Mouse (Mus musculus): ENCODE data around the gene Wrap53. TPM values are rescaled to one million over a fixed set of nuclear protein-coding genes. Genes with fewer than 3 reads are reported as not detected.
A peak's percentile ranks its signal among the peaks of the same experiment; 100 is the strongest.
"Not testable (repeated sequence)": the region's sequence is repeated elsewhere in the genome, so short reads cannot be mapped to it uniquely, and the experiment has no call there.

Gene Wrap53
- total and polyA plus RNA-seq, 2 experiments from 2014 or later, result 12.8 to 19.4 TPM

DNA sequence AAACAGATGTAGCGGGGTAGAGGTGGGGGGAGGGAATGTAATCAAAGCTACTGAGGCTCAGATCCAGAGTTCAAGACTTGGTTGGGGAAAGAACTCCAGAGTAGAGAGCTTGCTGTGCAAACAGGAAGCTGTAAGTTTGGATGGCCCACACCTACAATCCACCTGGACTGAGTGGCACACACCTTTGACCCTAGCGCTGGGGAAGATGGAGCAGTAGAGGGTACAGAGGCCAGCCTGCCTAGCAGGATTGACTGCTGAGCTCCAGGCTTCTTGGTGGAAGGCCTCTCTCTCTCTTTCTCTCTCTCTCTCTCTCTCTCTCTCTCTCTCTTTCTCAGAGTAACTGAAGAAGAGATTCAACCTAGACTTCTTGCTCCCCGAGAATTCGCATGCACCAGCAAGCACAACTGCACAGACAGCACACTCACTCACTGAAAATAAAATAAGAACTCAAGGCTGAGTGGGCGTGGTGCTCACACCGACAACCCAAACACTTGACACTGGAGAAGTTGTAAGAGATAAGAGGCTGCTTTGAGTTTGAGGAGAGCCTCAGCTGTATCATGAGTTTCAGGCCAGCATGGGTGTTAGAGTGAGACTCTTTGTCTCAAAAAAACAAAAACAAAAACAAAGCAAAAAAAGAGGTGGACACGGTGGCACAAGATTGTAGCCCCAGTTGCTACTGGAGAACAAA, 40.5 kb upstream of the Wrap53 start:
- TF ChIP-seq CTCF (IDR thresholded peaks at IDR 0.05; ENCODE audit: low read depth), result no peak
- Histone ChIP-seq H3K4me2 (ENCODE audit: low read depth, low read length) (no peak overlapping the region), H3K36me3 (ENCODE audit: insufficient read depth, low read length) (no peaks in the 10 kb centered on the region), H3K4me3 (ENCODE audit: low read length) (no peak overlapping the region), H3K9ac (replicated peaks; ENCODE audit: low read length) (no peak overlapping the region), H3K27ac (no peak overlapping the region), H3K27me3 (ENCODE audit: insufficient read depth, low read length) (no peaks in the 10 kb centered on the region), H3K9me3 (ENCODE audit: low read length) (no peaks in the 10 kb centered on the region), H3K4me1 (ENCODE audit: insufficient read depth, low read length) (peaks cover 5% of the 10 kb centered on the region; the same call in 1 of the 2 replicates)
- WGBS, result 88% methylated on average over 7 of the region's 7 CpGs
- DNase-seq (ENCODE audit: low spot score) (no peak), ATAC-seq (no peak)

DNA sequence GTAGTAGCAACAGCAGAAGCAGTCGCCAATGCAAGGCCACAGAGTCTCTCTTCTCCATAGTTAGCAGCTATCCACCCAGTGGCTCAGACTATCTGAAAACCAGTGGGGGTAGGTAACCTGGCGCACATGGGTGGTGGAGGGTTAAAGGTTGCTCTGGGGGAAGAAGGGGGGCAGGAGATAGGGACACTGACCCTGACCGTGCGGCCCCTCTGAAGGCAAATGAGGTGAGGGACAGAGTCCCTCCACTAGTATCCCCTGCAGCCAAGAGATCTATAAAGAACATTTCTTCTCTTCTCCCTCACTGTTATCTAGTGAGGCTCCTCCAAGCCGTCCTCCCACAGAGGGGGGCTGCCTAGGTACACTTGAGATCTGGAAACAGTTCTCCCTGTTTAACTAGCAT, 37.8 kb upstream of the Wrap53 start, which contains the start of gene Shbg:
Gene Shbg, minus strand, starts transcription at position 101 of the 400 bp plus-strand sequence.
- Histone ChIP-seq H3K36me3 (ENCODE audit: insufficient read depth, low read length) (no peaks in the 10 kb centered on the region), H3K4me2 (ENCODE audit: low read depth, low read length) (no peak within 1 kb of the TSS), H3K9ac (replicated peaks; ENCODE audit: low read length) (no peak within 1 kb of the TSS), H3K27ac (no peak within 1 kb of the TSS), H3K4me1 (ENCODE audit: insufficient read depth, low read length) (peaks cover 8% of the 10 kb centered on the region; the same call in 1 of the 2 replicates), H3K27me3 (ENCODE audit: insufficient read depth, low read length) (no peaks in the 10 kb centered on the region), H3K9me3 (ENCODE audit: low read length) (no peaks in the 10 kb centered on the region), H3K4me3 (ENCODE audit: low read length) (no peak within 1 kb of the TSS)
- DNase-seq (ENCODE audit: low spot score) (no peak), ATAC-seq (no peak)
- WGBS, result 72% methylated on average over 5 of the region's 5 CpGs
- no peak for TF ChIP-seq CTCF (IDR thresholded peaks at IDR 0.05; ENCODE audit: low read depth)

DNA sequence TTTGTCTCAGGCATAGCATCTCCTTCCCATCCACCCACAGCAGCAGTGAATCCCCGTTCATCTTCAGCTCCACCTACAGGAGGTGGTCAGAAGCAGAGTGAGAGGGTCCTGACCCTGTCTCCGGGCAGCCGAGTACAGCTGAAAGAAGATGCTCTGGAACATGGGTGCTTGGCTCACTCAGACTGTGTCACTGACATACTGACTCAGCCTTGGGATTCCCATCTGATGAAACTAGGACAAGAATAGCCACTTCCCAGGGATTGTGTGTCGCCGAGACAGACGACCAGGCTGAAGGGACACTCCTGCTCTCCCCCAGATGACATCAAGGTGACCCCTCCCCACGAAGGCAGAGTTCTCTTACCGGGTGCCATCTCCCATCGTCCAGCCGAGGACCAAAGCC, 36.7 kb upstream of the Wrap53 start:
- Histone ChIP-seq H3K36me3 (ENCODE audit: insufficient read depth, low read length) (no peaks in the 10 kb centered on the region), H3K4me2 (ENCODE audit: low read depth, low read length) (no peak overlapping the region), H3K9me3 (ENCODE audit: low read length) (no peaks in the 10 kb centered on the region), H3K27me3 (ENCODE audit: insufficient read depth, low read length) (no peaks in the 10 kb centered on the region), H3K27ac (no peak overlapping the region), H3K4me3 (ENCODE audit: low read length) (no peak overlapping the region), H3K4me1 (ENCODE audit: insufficient read depth, low read length) (0 out of 2 replicates have a peak, but pooled peaks cover 3% of the 10 kb centered on the region), H3K9ac (replicated peaks; ENCODE audit: low read length) (no peak overlapping the region)
- TF ChIP-seq CTCF (IDR thresholded peaks at IDR 0.05; ENCODE audit: low read depth), result no peak
- DNase-seq (ENCODE audit: low spot score) (no peak), ATAC-seq (no peak)
- WGBS, result 45% methylated on average over 10 of the region's 10 CpGs

DNA sequence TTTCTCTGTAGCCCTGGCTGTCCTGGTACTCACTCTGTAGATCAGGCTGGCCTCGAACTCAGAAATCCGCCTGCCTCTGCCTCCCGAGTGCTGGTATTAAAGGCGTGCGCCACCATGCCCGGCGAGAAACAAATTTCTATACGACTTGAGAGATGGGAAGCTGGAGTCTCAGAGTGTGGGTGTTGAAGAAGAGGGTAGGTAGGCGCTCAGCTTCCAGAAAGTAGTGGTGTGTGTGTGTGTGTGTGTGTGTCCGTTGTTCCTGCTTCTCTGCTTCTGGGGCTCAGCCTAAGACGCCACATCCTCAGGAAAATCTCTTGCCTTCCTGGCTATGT, 34.2 kb upstream of the Wrap53 start:
- 53% methylated on average over 11 of the region's 11 CpGs for WGBS
- not testable (repeated sequence) for DNase-seq (ENCODE audit: low spot score); H3K4me3 ChIP-seq (ENCODE audit: low read length); ATAC-seq; H3K4me1 ChIP-seq (ENCODE audit: insufficient read depth, low read length); H3K27me3 ChIP-seq (ENCODE audit: insufficient read depth, low read length); H3K9ac ChIP-seq (replicated peaks; ENCODE audit: low read length); H3K9me3 ChIP-seq (ENCODE audit: low read length); H3K36me3 ChIP-seq (ENCODE audit: insufficient read depth, low read length); H3K27ac ChIP-seq; H3K4me2 ChIP-seq (ENCODE audit: low read depth, low read length)

DNA sequence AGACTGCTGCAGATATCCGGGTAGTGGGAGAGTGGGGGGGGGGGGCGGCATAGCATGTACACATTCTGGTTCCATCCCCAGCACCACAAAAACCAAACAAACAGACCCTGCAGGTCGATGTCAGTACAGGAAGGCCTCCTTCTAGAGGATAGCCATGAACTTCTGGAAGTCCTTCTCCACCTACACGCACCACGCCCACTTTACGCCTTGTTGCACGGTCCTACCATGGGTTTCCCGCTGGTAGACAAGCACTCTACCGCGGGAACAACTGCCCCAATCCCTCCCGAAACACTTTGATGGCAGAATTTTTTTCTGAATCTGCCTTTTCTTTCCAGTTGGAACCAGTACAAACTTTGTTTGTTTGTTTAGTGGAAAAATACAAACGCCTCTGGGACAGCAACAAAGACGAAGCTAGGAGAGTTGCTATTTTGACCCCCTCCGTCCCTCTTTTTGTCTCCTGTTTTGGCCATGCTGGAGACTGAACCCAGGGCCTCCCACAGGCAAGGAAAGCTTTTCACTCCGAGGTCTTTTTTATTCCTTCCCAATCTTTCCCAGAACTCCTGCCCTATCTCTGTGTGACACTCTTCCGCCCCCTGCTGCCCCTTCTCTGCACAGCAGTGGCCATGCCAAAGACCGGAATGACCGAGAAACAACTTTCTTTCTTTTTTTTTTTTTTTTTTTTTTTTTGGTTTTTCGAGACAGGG, 33.6 kb upstream of the Wrap53 start:
- no peak overlapping the region for H3K9ac ChIP-seq (replicated peaks; ENCODE audit: low read length)
- H3K4me2 ChIP-seq (ENCODE audit: low read depth, low read length), result peak overlapping the region; percentile 6; the same call in 1 of the 2 replicates
- H3K27ac ChIP-seq, result peak overlapping the region; percentile 41; the same call in 1 of the 2 replicates
- no peaks in the 10 kb centered on the region for H3K27me3 ChIP-seq (ENCODE audit: insufficient read depth, low read length)
- 0 out of 2 replicates have a peak, but pooled peaks cover 3% of the 10 kb centered on the region for H3K4me1 ChIP-seq (ENCODE audit: insufficient read depth, low read length)
- ATAC-seq (peak; percentile 60; the same call in 1 of the 2 replicates), DNase-seq (ENCODE audit: low spot score) (peak; percentile 84)
- no peaks in the 10 kb centered on the region for H3K9me3 ChIP-seq (ENCODE audit: low read length)
- peak; percentile 82 for TF ChIP-seq CTCF (IDR thresholded peaks at IDR 0.05; ENCODE audit: low read depth)
- H3K4me3 ChIP-seq (ENCODE audit: low read length), result no peak overlapping the region
- WGBS, result 7% methylated on average over 19 of the region's 19 CpGs
- H3K36me3 ChIP-seq (ENCODE audit: insufficient read depth, low read length), result no peaks in the 10 kb centered on the region

DNA sequence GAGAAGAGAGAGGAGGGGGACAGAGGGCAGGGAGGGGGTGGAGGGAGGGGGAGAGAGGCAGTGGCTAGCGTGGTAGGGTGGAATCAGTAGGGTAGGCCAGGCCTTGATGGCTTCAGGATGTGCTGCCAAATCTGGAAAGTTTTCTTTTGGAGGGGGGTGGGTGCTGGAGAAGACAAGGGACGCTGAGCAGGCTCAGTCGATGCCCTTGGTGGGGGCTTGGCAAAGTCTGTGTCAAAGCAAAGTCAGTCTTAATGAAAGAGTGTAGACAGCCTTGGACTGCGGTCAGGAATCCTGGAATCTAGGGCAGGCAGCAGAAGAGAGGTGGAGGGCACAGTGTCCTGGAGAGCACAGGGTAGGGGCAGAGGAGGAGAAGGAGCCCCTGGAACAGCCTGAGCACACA, 30.8 kb upstream of the Wrap53 start:
- WGBS, result 48% methylated on average over 4 of the region's 4 CpGs
- Histone ChIP-seq H3K4me2 (ENCODE audit: low read depth, low read length) (no peak overlapping the region), H3K27me3 (ENCODE audit: insufficient read depth, low read length) (no peaks in the 10 kb centered on the region), H3K27ac (no peak overlapping the region), H3K4me3 (ENCODE audit: low read length) (no peak overlapping the region), H3K9me3 (ENCODE audit: low read length) (no peaks in the 10 kb centered on the region), H3K9ac (replicated peaks; ENCODE audit: low read length) (no peak overlapping the region), H3K4me1 (ENCODE audit: insufficient read depth, low read length) (0 out of 2 replicates have a peak, but pooled peaks cover 3% of the 10 kb centered on the region), H3K36me3 (ENCODE audit: insufficient read depth, low read length) (no peaks in the 10 kb centered on the region)
- DNase-seq (ENCODE audit: low spot score) (peak; percentile 66), ATAC-seq (peak; percentile 79)
- TF ChIP-seq CTCF (IDR thresholded peaks at IDR 0.05; ENCODE audit: low read depth), result no peak

DNA sequence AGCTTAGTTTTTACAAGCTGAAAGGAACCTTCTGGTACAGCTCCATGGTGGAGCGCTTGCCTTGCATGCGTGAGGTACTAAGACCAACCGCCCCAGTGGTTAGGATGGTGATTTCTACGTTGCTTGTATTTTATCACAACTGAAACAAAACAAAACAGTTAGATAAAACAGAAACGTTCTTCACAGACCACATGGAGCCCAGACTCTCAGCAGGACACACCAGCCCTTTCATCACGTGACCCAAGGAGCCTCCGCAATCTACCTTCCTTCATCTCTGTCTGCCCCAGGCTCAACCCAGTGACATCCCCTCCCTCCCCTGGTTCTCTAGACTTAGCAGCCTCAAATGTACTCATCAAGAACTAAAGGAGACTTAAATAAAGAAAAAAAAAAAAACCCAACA, 29.4 kb upstream of the Wrap53 start:
- 60% methylated on average over 7 of the region's 7 CpGs for WGBS
- Histone ChIP-seq H3K4me2 (ENCODE audit: low read depth, low read length) (no peak overlapping the region), H3K4me1 (ENCODE audit: insufficient read depth, low read length) (0 out of 2 replicates have a peak, but pooled peaks cover 3% of the 10 kb centered on the region), H3K9me3 (ENCODE audit: low read length) (no peaks in the 10 kb centered on the region), H3K27ac (no peak overlapping the region), H3K4me3 (ENCODE audit: low read length) (no peak overlapping the region), H3K36me3 (ENCODE audit: insufficient read depth, low read length) (no peaks in the 10 kb centered on the region), H3K9ac (replicated peaks; ENCODE audit: low read length) (no peak overlapping the region), H3K27me3 (ENCODE audit: insufficient read depth, low read length) (no peaks in the 10 kb centered on the region)
- DNase-seq (ENCODE audit: low spot score) (no peak), ATAC-seq (no peak)
- TF ChIP-seq CTCF (IDR thresholded peaks at IDR 0.05; ENCODE audit: low read depth), result no peak
